Mouse (Mus musculus) frontal cortex, postnatal 10 days (tissue): ENCODE results near the gene Pcdh19.
"Not testable (repeated sequence)": the region's sequence is repeated elsewhere in the genome, so short reads cannot be mapped to it uniquely, and the experiment has no call there.

Experiments used
- DNase-seq, 2 experiments: peaks; one replicate each; pipeline ENCODE4 v3.0.0; 2022; ENCODE audit warnings: low spot score in 2 of 2, mixed read lengths in 1 of 2

Gene Pcdh19

DNA sequence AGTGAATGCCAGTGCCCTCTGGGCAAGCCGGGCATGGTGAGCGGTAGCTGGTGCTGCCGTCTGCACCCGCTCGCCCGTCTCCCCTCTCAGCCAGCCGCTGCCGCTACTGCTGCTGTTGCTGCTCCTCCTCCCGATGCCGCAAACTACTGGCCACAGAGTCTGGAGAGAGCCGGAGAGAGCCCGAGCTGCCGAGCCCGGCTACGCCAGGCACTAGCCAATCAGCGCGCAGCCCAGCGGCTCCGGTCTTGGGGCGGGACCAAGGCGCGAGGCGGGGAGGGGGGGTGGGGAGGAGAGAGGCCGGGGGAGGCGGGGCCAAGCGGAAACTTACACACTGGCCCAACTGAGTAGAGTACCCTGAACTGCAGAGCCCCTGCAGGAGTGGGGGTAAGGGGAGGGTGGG is at the start of gene Pcdh19:
TSS of gene Pcdh19 (minus strand) at position 148 of the 400 bp plus-strand sequence.
- peak; percentile 47 to 72 for DNase-seq

DNA sequence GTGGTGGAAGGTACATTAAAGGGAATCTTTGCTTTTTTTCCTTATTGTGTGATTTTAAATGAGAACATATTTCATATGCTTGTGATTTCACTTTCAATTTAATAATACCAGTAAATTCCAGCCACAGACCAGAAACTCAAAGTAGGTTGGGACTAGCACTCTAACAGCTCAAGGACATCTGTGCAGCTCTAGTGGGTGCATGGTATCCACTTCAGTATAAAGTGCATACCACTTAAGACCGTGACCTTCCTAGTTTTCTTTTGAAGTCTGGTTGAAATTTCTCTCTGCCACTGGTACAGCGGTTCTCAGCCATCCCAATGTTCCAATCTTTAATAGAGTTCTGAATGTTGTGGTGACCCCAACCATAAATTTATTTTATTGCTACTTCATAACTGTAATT is 47.1 kb upstream of the Pcdh19 start:
- DNase-seq: no peak

DNA sequence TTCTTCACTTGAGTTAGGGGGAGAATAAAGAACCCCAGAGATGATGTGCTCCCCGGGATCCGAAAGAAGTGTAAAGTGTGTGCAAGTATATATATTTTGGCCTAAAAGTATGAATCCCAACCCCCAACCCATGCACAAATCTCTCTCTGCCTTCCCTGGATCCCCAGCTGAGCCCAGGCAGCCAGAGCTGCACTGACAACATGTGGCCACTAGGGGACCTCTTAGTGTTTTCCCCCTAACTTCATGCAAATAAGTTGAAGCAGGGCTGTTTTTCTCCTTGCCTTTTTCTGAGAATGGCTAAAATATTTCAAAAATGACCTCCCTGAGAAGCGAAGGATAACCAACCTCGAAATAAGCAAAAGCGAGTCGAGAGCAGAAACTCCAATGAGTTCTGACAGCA is 46.2 kb upstream of the Pcdh19 start:
- peak in 1 of 2 experiments; percentile 6 for DNase-seq

GRCm38 (mm10) chrX:133721517-133721916 is 32.7 kb upstream of the Pcdh19 start:
- DNase-seq: no peak

GRCm38 (mm10) chrX:133710621-133711020 is 21.8 kb upstream of the Pcdh19 start:
- no peak for DNase-seq

- no peak for DNase-seq
Measured at GRCm38 (mm10) chrX:133702902-133703301, 14.1 kb upstream of the Pcdh19 start.

GRCm38 (mm10) chrX:133697871-133698270 is 9.1 kb upstream of the Pcdh19 start:
- not testable (repeated sequence) for DNase-seq

DNA sequence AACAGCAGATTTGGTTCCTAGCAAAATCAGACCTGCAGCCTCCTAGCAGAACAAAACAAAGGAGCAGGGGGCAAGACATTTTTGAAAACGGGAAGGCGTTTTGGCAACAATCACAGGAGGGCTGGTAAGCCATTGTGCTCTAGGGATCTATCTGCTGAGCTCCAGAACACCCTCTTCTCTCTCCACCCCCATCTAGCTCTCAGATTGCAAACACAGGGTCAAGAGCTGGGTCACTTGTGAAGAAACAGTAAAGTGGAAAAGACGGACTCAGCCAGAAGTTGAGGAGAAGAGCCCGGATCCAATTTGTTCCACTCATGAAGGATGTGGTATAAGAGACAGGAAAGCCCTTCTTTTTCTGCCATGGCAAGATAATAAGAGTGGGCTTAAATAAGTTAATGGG is 7.7 kb upstream of the Pcdh19 start:
- DNase-seq: no peak

- no peak for DNase-seq
Measured at GRCm38 (mm10) chrX:133693037-133693760, 4.4 kb upstream of the Pcdh19 start.

DNA sequence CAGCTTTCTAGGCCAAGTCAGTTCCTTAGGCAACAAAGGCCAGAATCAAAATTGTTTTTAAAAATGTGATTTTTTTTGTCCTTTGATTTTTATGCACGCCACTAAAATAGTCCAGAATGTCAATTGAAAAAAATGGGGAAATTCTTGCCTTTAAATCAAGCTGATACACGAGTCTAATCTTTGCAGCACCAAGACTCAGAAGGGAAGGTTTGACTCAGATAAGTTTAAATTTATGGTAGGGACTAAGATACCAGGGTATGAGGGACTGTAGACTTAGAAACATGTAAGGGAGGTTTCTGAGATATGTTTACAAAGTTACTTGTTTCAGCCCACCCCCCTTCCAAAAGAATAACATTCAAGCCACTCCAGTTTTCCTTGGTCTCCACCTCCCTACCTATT is 3.6 kb upstream of the Pcdh19 start:
- no peak for DNase-seq

DNA sequence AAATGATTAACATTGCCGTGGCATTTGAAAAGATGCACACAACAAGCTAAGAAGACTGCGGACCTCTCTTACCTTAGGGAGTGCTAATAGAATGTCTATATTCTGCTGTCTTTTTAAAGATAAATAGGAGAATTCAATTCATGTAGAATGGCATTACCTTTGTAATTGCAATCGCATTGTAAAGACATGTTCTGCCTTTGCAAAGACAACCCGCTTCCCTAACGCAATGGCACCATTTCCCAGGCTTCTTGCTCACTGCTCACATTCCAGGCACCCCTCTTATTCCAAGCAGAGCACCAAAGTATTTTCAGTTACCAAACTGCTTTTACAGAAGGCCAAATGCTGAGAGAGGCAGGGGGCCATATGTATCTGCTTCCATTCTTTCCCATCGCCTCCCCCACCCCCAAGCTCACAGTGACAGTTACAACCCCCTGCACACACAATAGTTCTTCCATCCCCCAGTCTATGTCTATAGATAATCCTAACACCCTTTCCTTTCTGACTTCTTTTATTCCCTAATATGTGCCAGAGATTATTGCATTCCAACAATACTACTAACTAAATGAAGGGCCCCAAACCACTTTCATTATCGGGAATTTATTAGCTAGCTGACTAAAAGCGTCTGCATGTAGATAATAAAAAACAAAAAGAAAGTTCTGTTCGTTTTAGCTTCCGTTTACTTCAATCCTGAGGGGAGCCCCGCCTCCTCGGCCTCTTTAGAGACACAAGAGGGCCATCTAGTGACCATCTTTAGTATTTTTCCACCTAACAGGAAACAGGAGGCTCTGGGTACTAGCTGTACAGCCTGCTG is 3.0 kb upstream of the Pcdh19 start:
- DNase-seq: peak; percentile 15 to 32

GRCm38 (mm10) chrX:133690822-133691221 is 2.0 kb upstream of the Pcdh19 start:
- DNase-seq: peak in 1 of 2 experiments; percentile 6

DNA sequence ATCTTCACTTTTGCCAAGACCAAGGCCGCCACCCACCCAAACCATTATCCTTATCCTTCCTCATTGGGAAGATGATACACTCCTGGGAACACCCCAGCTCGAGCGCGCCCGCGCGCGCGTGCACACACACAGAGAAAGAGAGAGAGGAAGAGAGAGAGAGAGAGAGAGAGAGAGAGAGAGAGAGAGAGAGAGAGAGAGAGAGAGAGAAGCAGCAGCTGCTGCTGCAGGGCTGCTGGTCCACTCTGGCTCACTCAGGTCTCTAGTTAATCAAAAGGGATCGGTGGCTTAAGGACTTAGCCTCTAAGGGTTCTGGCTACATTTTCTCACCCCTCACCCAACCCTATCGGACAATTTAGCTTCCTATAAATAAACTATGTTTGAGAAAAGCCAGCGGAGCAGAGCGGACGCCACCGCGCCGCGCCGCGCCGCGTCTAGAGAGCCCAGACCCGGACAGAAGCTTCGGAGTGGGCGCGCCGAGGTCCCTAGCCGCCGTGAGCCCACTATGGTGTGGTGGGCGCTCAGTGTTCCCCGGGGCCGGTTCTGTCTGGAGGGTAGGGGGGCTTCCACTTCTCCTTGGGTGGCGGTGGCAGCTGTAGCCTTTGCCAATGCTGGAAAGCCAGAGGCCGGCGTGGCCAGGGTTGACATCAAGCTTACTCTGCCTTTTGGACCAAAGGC is 926 bp upstream of the Pcdh19 start:
- DNase-seq: peak; percentile 11 to 25

DNA sequence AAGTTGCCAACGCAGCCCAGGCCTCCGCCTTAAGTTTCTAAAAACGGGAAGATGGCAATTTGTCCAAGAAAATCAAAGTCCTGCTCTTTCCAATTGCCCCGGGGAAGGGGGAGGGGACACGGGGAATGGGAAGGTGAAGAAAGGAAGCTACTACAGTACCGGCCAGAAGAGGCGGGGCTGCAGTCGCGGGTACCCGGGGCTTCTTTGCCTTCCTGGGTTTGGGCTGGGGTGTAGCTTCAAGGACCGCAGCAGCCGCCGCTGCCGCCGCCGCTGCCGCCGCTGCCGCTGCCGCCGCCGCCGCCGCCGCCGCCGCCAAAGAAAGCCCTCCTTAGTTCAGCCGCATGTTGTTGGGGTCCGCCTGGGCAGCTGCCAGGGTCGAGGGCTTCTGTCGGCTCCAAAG is 631 bp downstream of the Pcdh19 start:
- peak in 1 of 2 experiments; percentile 6 for DNase-seq

GRCm38 (mm10) chrX:133687666-133688151 is 1.1 kb downstream of the Pcdh19 start:
- peak; percentile 7 to 24 for DNase-seq

- no peak for DNase-seq
Measured at GRCm38 (mm10) chrX:133686533-133687311, 2.1 kb downstream of the Pcdh19 start.

DNA sequence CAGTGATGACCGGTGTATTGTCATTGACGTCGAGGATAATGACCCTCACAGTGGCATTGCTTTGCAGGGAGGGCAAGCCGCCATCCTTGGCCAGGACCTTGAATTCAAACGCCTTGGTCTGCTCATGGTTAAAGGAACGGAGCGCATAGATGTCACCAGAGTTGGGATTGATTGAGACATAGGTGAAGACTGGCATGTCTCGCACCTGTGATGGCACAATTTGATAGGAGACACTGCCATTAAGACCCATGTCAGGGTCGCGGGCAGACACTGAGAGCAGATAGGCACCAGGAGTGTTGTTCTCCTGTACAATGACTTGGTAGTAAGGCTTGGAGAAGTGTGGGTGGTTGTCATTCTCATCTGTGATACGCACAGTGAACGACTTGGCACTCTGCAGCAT is 3.2 kb downstream of the Pcdh19 start:
- DNase-seq: no peak

GRCm38 (mm10) chrX:133683961-133684360 is 4.8 kb downstream of the Pcdh19 start:
- no peak for DNase-seq

DNA sequence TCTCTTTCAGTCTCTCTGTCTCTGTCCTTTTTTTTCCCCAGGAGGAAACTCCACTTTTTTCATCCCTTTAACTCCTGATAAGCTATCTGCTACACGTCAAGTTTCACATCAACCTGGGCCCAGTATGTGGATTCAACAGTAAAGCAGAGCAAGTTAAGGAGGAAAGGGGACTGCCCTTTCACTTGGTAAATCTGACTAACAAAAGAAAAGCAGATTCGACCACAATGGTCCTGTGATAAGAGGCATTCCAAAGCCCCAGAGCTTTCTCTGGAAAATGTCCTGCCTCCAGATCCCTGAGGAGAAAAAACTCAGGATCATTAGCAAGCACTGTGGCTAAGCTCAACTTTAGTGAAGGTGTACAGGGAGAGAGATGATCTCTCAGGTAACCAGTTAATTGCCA is 13.7 kb downstream of the Pcdh19 start:
- DNase-seq: no peak

DNA sequence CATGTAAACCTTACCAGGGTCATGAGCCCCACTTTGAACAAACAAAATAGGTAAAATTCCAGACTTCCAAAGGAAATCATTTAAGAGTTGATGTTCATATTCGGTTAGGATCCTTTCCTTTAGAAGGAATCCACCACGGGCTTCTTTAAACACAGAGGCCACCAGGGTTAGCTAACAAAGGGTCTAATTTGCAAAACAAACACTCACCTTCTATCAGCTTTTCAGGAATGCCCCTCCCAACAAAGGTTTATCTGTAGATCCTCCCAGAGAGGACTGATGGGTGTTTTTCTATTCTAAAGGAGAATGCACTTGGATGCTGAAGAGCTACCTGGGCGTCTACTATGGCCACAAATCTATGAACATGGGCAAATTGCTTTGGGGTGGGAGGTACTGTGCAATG is 15.0 kb downstream of the Pcdh19 start:
- DNase-seq: no peak

DNA sequence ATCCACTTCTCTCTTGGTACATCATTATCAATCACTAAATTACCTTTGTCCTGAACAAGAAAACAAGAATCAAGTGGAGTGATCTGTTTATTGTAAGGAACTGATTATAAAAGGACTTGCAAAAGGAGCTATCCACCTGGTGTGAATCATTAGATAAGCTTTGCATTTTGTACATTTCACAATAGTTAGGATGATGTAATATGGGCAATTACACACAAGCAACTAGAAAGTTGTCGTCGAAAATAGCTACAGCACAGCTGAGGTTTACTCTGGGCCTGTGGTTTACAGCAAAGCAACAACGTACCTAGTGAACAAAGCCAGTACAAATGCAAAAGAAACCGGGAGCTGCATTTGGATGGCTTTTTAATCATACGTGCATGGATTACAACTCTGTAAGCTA is 28.7 kb downstream of the Pcdh19 start:
- no peak for DNase-seq
